Mouse (Mus musculus): Measurements from ENCODE around the gene Pfkl.
"Not testable (repeated sequence)": the region's sequence is repeated elsewhere in the genome, so short reads cannot be mapped to it uniquely, and the experiment has no call there.

Pfkl gene

GRCm38 (mm10) chr10:78012661-78013495 is 3.0 kb upstream of the Pfkl start:
- no peak for DNase-seq (ENCODE audit: low spot score)

GRCm38 (mm10) chr10:78011116-78011515 is 1.2 kb upstream of the Pfkl start:
- DNase-seq (ENCODE audit: low spot score), result not testable (repeated sequence)

GRCm38 (mm10) chr10:78010335-78010734 is 452 bp upstream of the Pfkl start:
- no peak for DNase-seq (ENCODE audit: low spot score)

- DNase-seq (ENCODE audit: low spot score), result peak; percentile 84
Measured at GRCm38 (mm10) chr10:78009184-78009944, 519 bp downstream of the Pfkl start.

- no peak for DNase-seq (ENCODE audit: low spot score)
Measured at GRCm38 (mm10) chr10:78008169-78008568, 1.7 kb downstream of the Pfkl start.

GRCm38 (mm10) chr10:78007203-78007602 is 2.7 kb downstream of the Pfkl start:
- DNase-seq (ENCODE audit: low spot score), result no peak

- no peak for DNase-seq (ENCODE audit: low spot score)
Measured at GRCm38 (mm10) chr10:78005791-78006438, 4.0 kb downstream of the Pfkl start.

- no peak for DNase-seq (ENCODE audit: low spot score)
Measured at GRCm38 (mm10) chr10:78004479-78005100, 5.3 kb downstream of the Pfkl start.

- DNase-seq (ENCODE audit: low spot score), result no peak
Measured at GRCm38 (mm10) chr10:78002316-78002715, 7.6 kb downstream of the Pfkl start.

GRCm38 (mm10) chr10:78001796-78002195 is 8.1 kb downstream of the Pfkl start:
- DNase-seq (ENCODE audit: low spot score), result no peak

GRCm38 (mm10) chr10:78000200-78000599 is 9.7 kb downstream of the Pfkl start:
- no peak for DNase-seq (ENCODE audit: low spot score)

GRCm38 (mm10) chr10:77995639-77996038 is 14.2 kb downstream of the Pfkl start:
- DNase-seq (ENCODE audit: low spot score), result no peak

GRCm38 (mm10) chr10:77985775-77986174 is 24.1 kb downstream of the Pfkl start:
- no peak for DNase-seq (ENCODE audit: low spot score)

- peak; percentile 44 for DNase-seq (ENCODE audit: low spot score)
Measured at GRCm38 (mm10) chr10:77984660-77985059, 25.2 kb downstream of the Pfkl start.

GRCm38 (mm10) chr10:77978351-77979350 is 31.2 kb downstream of the Pfkl start, which contains the start of gene 1810043G02Rik:
Gene 1810043G02Rik (plus strand): TSS chr10:77978524.
- DNase-seq (ENCODE audit: low spot score), result peak; percentile 99

GRCm38 (mm10) chr10:77976458-77977150 is 33.3 kb downstream of the Pfkl start:
- DNase-seq (ENCODE audit: low spot score), result no peak

GRCm38 (mm10) chr10:77975653-77976052 is 34.2 kb downstream of the Pfkl start:
- no peak for DNase-seq (ENCODE audit: low spot score)

GRCm38 (mm10) chr10:77974811-77975210 is 35.1 kb downstream of the Pfkl start:
- no peak for DNase-seq (ENCODE audit: low spot score)

- DNase-seq (ENCODE audit: low spot score), result no peak
Measured at GRCm38 (mm10) chr10:77974323-77974722, 35.6 kb downstream of the Pfkl start.

All from ovary, postnatal 10 days (tissue).